Mouse (Mus musculus) hindbrain, embryonic 16.5 days (tissue): Measurements from ENCODE around the gene Clca3a1. TPM values are rescaled to one million over a fixed set of nuclear protein-coding genes. Genes with fewer than 3 reads are reported as not detected.
A peak's percentile ranks its signal among the peaks of the same experiment; 100 is the strongest.

Experiments
- ATAC-seq: fragments of 200-750 bp; cut with Nextera tagmentation; 2 replicates; pipeline ENCODE4 v1.8.0; 2017; ENCODE audit warnings: moderate TSS enrichment, moderate library complexity
- H3K27ac ChIP-seq: fragments of 300-500 bp; sonication (generic); 2 replicates; pipeline ENCODE4 v1.5.1; 2014; ENCODE audit warnings: low read depth, mild to moderate bottlenecking, control low read depth, low read length, moderate library complexity
- H3K27me3 ChIP-seq: fragments of 300-500 bp; sonication (generic); replicated peaks from 2 replicates; pipeline ENCODE4 v1.6.1; 2014; ENCODE audit warnings: low read length; ENCODE audit not compliant: control insufficient read depth, insufficient read depth
- H3K36me3 ChIP-seq: fragments of 300-500 bp; sonication (generic); 2 replicates; pipeline ENCODE4 v1.6.1; 2014; ENCODE audit warnings: mild to moderate bottlenecking, low read length, moderate library complexity, mixed read lengths; ENCODE audit not compliant: control insufficient read depth, insufficient read depth
- H3K4me1 ChIP-seq: fragments of 300-500 bp; sonication (generic); 2 replicates; pipeline ENCODE4 v1.6.1; 2014; ENCODE audit warnings: low read depth, low read length; ENCODE audit not compliant: control insufficient read depth, insufficient read depth
- H3K4me2 ChIP-seq: fragments of 300-500 bp; sonication (generic); 2 replicates; pipeline ENCODE4 v1.6.1; 2014; ENCODE audit warnings: mild to moderate bottlenecking, low read length, control low read depth, moderate library complexity
- H3K4me3 ChIP-seq: fragments of 300-500 bp; sonication (generic); 2 replicates; pipeline ENCODE4 v1.5.1; 2014; ENCODE audit warnings: mild to moderate bottlenecking, low read length, control low read depth, moderate library complexity
- H3K9ac ChIP-seq: fragments of 300-500 bp; sonication (generic); 2 replicates; pipeline ENCODE4 v1.6.1; 2014; ENCODE audit warnings: low read depth, mild to moderate bottlenecking, control low read depth, low read length, moderate library complexity
- H3K9me3 ChIP-seq: fragments of 300-500 bp; sonication (generic); 2 replicates; pipeline ENCODE4 v1.6.1; 2014; ENCODE audit warnings: mild to moderate bottlenecking, low read length, moderate library complexity; ENCODE audit not compliant: control insufficient read depth
- WGBS: fragments of 180-500 bp; shearing (Covaris S2); extraction: QIAGEN DNeasy Blood & Tissue Kit; methylation state at CpG from one replicate; pipeline ENCODE4 v1.1.7; 2014; 5-methylcytosine and 5-hydroxymethylcytosine counted together
- polyA plus RNA-seq: library from polyadenylated mRNA; unstranded; fragments of >200 nt; fragmentation: Nextera tagmentation; extraction: Ambion mirVana; gene quantifications from 2 replicates; pipeline ENCODE4 v1.2.1, GENCODE M21; 2015

Gene Clca3a1
- polyA plus RNA-seq, 1 experiment from 2014 or later: 0.26 TPM

DNA sequence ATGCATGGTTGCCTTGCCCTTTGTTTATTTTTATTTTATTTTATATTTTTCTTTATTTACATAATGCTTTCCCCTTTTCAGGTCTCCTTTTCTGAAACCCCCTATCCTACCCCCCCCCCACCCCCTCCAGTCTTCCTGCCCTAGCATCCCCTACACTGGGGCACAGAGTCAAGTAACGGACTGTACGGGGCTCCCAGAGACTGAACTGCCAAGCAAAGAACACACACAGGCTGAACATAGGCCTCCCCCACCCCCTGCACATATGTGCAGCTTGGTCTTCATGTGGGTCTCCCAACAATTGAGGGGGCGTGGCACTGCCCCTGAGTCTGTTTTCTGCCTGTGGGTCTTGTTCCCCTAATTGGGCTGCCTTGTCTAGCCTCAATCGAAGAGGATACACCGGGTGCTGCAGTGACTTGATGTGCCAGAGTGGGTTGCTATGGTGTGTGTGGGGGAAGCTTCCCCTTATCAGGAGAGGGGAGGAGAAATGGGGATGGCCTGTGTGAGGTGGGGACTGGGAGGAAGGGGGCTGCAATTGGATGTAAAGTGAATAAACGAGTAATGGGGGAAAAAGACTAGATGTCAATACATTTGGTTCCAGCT, 49.1 kb downstream of the Clca3a1 start:
- H3K36me3 ChIP-seq: peaks cover 8% of the 10 kb centered on the region
- 79% methylated on average over 6 of the region's 6 CpGs for WGBS
- no peak for ATAC-seq
- no peak overlapping the region for H3K27ac ChIP-seq
- no peak overlapping the region for H3K4me2 ChIP-seq
- no peaks in the 10 kb centered on the region for H3K27me3 ChIP-seq
- peaks cover 5% of the 10 kb centered on the region for H3K4me1 ChIP-seq
- H3K9me3 ChIP-seq: no peaks in the 10 kb centered on the region
- H3K9ac ChIP-seq: no peak overlapping the region
- no peak overlapping the region for H3K4me3 ChIP-seq

DNA sequence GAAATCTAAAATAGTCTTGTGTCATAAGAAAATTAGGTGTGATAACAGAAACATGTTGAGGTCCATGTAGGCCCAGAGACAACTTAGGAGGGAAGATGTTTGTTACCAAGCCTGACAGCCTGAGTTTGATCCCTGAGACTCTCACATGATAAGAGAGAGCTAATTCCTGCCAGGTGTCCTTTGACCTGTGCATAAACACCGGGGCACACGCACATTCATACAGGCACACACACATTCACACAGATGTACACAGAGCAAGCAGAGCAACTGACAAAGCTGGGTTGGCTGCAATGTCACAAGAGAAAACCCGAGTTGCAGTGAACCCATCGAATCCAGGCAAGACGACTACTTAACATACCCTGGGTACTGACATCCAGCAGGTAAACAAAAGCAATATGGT, 52.2 kb downstream of the Clca3a1 start:
- Histone ChIP-seq H3K27ac (no peak overlapping the region), H3K9me3 (no peaks in the 10 kb centered on the region), H3K4me2 (no peak overlapping the region), H3K9ac (no peak overlapping the region), H3K4me3 (no peak overlapping the region), H3K4me1 (no peaks in the 10 kb centered on the region), H3K27me3 (no peaks in the 10 kb centered on the region), H3K36me3 (peaks cover 11% of the 10 kb centered on the region)
- no peak for ATAC-seq
- WGBS: 95% methylated on average over 5 of the region's 5 CpGs

DNA sequence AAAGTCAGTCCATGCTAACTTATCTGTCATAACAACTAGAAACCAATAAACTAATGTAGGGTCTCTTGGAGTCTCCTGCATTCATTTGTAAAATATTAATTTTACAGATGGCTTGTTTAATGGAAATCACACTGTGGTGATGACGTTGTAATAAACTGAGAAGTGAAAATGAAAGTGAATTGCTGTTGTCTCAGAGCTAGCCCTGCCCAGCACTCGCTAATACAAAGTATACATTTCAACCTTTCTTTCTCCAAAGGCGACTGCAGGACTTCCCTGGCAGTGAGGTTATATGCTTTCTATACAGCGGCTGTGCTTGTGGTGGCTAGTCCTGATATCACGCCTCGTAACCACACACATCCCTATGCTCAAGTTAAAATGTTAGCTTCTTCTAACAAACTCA, 56.8 kb downstream of the Clca3a1 start:
- no peak overlapping the region for H3K4me3 ChIP-seq
- no peaks in the 10 kb centered on the region for H3K4me1 ChIP-seq
- peaks cover 10% of the 10 kb centered on the region for H3K36me3 ChIP-seq
- no peaks in the 10 kb centered on the region for H3K9me3 ChIP-seq
- ATAC-seq: no peak
- WGBS: 92% methylated on average over 6 of the region's 6 CpGs
- no peaks in the 10 kb centered on the region for H3K27me3 ChIP-seq
- no peak overlapping the region for H3K9ac ChIP-seq
- no peak overlapping the region for H3K4me2 ChIP-seq
- no peak overlapping the region for H3K27ac ChIP-seq

DNA sequence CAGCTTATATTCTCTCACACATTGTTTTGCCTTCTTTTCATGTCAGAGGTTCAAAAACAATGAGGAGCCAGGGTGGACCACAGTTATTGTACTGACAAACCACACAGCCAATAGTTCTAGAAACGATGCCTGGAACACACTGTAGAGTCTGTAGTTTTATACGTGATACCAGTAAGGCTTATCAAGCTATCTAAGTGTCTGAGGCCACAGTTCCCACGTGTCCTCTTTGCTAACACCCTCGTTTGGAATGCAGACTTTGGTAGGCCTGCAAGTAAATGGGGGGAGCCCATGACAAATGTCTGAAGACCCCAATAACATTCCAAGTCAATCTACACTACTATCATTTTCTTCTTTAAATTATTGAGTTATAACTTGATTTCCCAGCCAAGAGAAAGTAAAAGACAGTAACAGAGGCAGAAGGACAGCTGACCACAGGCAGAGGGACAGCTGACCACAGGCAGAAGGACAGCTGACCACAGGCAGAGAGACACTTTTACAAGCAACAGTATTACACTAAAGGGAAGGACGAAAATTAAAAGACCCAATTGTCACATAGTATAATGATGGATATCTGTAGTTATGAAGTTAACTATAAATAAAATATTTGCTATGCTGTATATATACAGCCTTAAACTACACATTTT, 61.9 kb downstream of the Clca3a1 start:
- ATAC-seq: no peak
- Histone ChIP-seq H3K4me1 (no peaks in the 10 kb centered on the region), H3K27ac (no peak overlapping the region), H3K27me3 (no peaks in the 10 kb centered on the region), H3K9me3 (no peaks in the 10 kb centered on the region), H3K4me2 (no peak overlapping the region), H3K36me3 (peaks cover 23% of the 10 kb centered on the region), H3K4me3 (no peak overlapping the region), H3K9ac (no peak overlapping the region)
- WGBS: 87% methylated on average over 5 of the region's 5 CpGs

DNA sequence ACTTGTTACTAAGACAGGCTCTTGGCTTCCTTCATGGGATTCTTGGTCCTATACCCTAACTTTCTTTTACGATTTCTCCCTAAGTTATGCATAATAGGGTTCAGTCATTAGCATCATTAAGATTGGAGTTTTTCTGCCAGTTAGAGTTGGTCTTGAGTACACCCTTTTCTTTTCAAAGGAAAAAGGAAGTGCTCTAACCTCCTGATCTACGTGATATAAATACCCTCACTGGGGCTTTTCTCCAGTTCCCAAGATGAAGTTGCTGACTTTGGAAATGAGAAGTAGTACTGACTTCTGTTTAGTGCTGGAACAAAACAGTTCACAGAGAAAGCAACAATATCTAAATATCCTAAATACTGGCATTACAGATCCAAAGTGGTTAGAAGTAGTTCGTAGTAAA, 62.8 kb downstream of the Clca3a1 start:
- Histone ChIP-seq H3K27ac (no peak overlapping the region), H3K36me3 (peaks cover 26% of the 10 kb centered on the region), H3K4me3 (no peak overlapping the region), H3K4me2 (no peak overlapping the region), H3K9ac (no peak overlapping the region), H3K9me3 (no peaks in the 10 kb centered on the region), H3K27me3 (no peaks in the 10 kb centered on the region), H3K4me1 (no peaks in the 10 kb centered on the region)
- ATAC-seq: no peak
- 93% methylated on average over 3 of the region's 3 CpGs for WGBS

DNA sequence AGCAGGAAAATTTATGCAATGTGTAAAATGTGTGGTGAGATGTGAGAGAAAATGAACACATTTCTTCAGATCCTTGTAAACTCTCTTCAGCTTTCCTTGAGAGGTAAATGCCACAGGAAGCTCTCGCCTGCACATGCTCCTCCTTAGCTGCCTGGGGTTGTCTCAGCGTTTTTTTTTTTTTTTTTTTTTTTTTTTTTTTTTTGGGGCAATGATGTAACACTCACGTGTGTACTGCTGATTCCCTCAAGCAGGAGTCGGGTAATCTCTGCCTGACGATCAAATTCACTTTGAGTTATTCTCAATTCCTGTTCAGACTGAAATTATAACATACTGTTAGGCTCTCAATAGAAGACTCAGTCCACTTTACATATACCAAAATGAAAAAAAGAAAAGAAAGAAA, 63.6 kb downstream of the Clca3a1 start:
- Histone ChIP-seq H3K9ac (no peak overlapping the region), H3K27ac (no peak overlapping the region), H3K36me3 (peaks cover 26% of the 10 kb centered on the region), H3K27me3 (no peaks in the 10 kb centered on the region), H3K4me3 (no peak overlapping the region), H3K9me3 (no peaks in the 10 kb centered on the region), H3K4me2 (no peak overlapping the region), H3K4me1 (no peaks in the 10 kb centered on the region)
- no peak for ATAC-seq
- 84% methylated on average over 5 of the region's 5 CpGs for WGBS

DNA sequence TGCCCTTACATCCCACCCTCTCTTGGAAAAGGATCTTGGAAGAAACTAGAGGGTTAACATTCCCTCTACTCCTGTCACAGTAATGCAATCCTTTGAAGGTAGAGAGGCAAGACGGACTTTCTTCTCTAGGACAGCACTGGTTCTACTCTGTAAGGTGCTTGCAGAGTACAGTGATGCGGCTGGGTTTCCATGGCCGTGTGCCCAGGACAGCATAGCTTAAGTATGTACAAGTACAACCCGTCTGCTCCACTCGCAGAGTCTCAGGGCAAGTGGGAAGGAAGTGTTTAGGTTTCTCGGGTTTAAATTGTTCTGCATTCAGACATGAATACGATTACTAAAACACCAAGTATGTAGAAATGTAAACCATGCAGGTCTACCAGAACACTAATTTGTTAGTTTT, 65.8 kb downstream of the Clca3a1 start:
- Histone ChIP-seq H3K27ac (no peak overlapping the region), H3K4me2 (no peak overlapping the region), H3K27me3 (no peaks in the 10 kb centered on the region), H3K9me3 (no peaks in the 10 kb centered on the region), H3K4me1 (no peaks in the 10 kb centered on the region), H3K9ac (no peak overlapping the region), H3K4me3 (no peak overlapping the region), H3K36me3 (peaks cover 24% of the 10 kb centered on the region)
- 93% methylated on average over 7 of the region's 7 CpGs for WGBS
- no peak for ATAC-seq

DNA sequence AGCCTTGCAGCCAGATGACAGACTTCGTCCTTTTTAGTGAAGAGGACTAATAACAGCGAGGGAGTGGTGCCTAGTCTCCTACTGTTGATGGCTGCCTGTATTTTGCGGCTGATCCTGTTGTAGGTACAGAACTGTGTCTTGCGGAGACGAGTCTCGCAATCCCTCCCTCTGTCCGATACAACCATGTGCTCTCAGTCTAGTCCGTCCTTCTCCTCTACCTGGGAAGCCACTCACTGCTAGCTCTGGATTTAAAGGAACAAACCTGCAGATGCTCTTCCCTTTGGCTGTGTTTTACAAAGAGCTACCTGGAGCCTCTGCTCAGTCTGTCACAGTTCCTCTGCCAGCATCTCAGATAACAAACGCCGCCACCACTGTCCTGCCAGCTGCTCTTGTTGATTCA, 66.7 kb downstream of the Clca3a1 start:
- Histone ChIP-seq H3K27me3 (no peaks in the 10 kb centered on the region), H3K27ac (no peak overlapping the region), H3K9me3 (no peaks in the 10 kb centered on the region), H3K4me2 (no peak overlapping the region), H3K36me3 (peaks cover 24% of the 10 kb centered on the region), H3K4me1 (no peaks in the 10 kb centered on the region), H3K9ac (no peak overlapping the region), H3K4me3 (no peak overlapping the region)
- 95% methylated on average over 10 of the region's 10 CpGs for WGBS
- ATAC-seq: no peak

DNA sequence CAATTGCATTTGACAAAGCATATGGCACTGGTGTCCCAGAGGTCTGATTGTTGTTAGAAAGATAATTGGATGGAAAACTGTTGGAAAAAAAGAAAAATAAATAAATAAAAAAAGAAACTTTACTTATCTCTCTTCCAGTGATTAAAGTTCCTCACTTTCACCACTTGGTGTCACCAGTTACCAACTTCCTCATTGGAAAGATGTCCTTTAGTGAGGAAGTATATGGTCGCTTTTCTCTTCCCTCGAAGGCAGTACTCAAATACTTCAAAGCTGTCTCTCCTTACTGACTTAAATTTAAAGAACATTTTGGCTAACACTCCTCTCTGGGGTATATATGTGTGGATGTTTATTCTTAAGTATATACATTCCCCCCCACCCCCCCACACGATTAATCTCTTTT, 68.7 kb downstream of the Clca3a1 start:
- WGBS: 45% methylated on average over 3 of the region's 3 CpGs
- H3K36me3 ChIP-seq: peaks cover 24% of the 10 kb centered on the region

More for the DNA sequence above, 68.7 kb downstream of the Clca3a1 start:
- no peaks in the 10 kb centered on the region for H3K27me3 ChIP-seq
- H3K9ac ChIP-seq: no peak overlapping the region
- no peaks in the 10 kb centered on the region for H3K4me1 ChIP-seq
- no peak overlapping the region for H3K4me3 ChIP-seq
- no peak overlapping the region for H3K27ac ChIP-seq
- H3K9me3 ChIP-seq: no peaks in the 10 kb centered on the region
- no peak overlapping the region for H3K4me2 ChIP-seq
- ATAC-seq: peak; percentile 53
